Mouse (Mus musculus) thymus, adult 18-20 months (tissue): ENCODE results near the gene Eml1.

Experiments used
- DNase-seq, 2 experiments: peaks; one replicate each; pipeline ENCODE4 v3.0.0; 2022; ENCODE audit warnings: mixed read lengths in 2 of 2

Eml1 gene

GRCm38 (mm10) chr12:108422858-108423631 lies 52.3 kb downstream of the Eml1 start:
- DNase-seq: peak; percentile 27 to 45

- DNase-seq: no peak
Measured at GRCm38 (mm10) chr12:108430964-108431363, 60.2 kb downstream of the Eml1 start.

- DNase-seq: no peak
Measured at GRCm38 (mm10) chr12:108431714-108432113, 61.0 kb downstream of the Eml1 start.

GRCm38 (mm10) chr12:108432578-108432977 lies 61.8 kb downstream of the Eml1 start:
- DNase-seq: no peak

- DNase-seq: no peak
Measured at GRCm38 (mm10) chr12:108433030-108433429, 62.3 kb downstream of the Eml1 start.

GRCm38 (mm10) chr12:108433498-108433897 lies 62.7 kb downstream of the Eml1 start:
- DNase-seq: no peak

- DNase-seq: no peak
Measured at GRCm38 (mm10) chr12:108435444-108436015, 64.8 kb downstream of the Eml1 start.

GRCm38 (mm10) chr12:108436029-108436923 lies 65.5 kb downstream of the Eml1 start:
- DNase-seq: no peak

- no peak for DNase-seq
Measured at GRCm38 (mm10) chr12:108437446-108437845, 66.7 kb downstream of the Eml1 start.

- no peak for DNase-seq
Measured at GRCm38 (mm10) chr12:108443271-108443670, 72.5 kb downstream of the Eml1 start.

- no peak for DNase-seq
Measured at GRCm38 (mm10) chr12:108443708-108444107, 73.0 kb downstream of the Eml1 start.

- no peak for DNase-seq
Measured at GRCm38 (mm10) chr12:108444166-108445115, 73.7 kb downstream of the Eml1 start.

- no peak for DNase-seq
Measured at GRCm38 (mm10) chr12:108446721-108447120, 76.0 kb downstream of the Eml1 start.

- DNase-seq: no peak
Measured at GRCm38 (mm10) chr12:108448396-108448795, 77.6 kb downstream of the Eml1 start.

GRCm38 (mm10) chr12:108449935-108450334 lies 79.2 kb downstream of the Eml1 start:
- DNase-seq: no peak

GRCm38 (mm10) chr12:108450546-108450945 lies 79.8 kb downstream of the Eml1 start:
- no peak for DNase-seq

GRCm38 (mm10) chr12:108452151-108452874 lies 81.6 kb downstream of the Eml1 start:
- DNase-seq: no peak

- DNase-seq: no peak
Measured at GRCm38 (mm10) chr12:108453561-108454044, 82.8 kb downstream of the Eml1 start.

- DNase-seq: no peak
Measured at GRCm38 (mm10) chr12:108455004-108455403, 84.2 kb downstream of the Eml1 start.

GRCm38 (mm10) chr12:108472898-108473297 lies 102.1 kb downstream of the Eml1 start:
- DNase-seq: no peak

GRCm38 (mm10) chr12:108474440-108474839 lies 103.7 kb downstream of the Eml1 start:
- no peak for DNase-seq
